Mouse (Mus musculus) embryo, embryonic 10 days (tissue): ENCODE measurements around the gene Usp6nl.

Experiments used
- DNase-seq: peaks from one replicate; pipeline ENCODE4 v3.0.0-alpha.2; 2015; ENCODE audit warnings: low spot score

Gene Usp6nl

DNA sequence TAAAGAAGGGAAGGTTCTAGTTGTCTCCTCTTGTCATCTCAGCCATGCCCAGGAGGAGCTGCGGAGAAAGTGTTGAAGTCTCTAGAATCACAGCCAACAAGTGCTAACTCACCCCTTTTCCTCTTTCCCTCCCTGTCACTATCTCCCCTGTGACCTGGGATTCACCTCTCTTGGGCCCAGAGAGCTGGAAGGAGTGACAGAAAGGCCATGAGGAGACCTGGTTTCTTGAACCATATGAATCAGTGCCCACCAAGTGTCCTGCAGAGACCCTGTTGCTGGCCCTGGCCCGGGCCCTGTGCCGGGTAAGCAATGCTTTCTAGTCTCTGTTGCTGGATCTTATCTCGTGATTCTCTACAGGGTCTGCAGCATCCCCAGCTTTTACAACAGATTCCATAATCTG lies 155.4 kb downstream of the Usp6nl start:
- DNase-seq, result no peak

DNA sequence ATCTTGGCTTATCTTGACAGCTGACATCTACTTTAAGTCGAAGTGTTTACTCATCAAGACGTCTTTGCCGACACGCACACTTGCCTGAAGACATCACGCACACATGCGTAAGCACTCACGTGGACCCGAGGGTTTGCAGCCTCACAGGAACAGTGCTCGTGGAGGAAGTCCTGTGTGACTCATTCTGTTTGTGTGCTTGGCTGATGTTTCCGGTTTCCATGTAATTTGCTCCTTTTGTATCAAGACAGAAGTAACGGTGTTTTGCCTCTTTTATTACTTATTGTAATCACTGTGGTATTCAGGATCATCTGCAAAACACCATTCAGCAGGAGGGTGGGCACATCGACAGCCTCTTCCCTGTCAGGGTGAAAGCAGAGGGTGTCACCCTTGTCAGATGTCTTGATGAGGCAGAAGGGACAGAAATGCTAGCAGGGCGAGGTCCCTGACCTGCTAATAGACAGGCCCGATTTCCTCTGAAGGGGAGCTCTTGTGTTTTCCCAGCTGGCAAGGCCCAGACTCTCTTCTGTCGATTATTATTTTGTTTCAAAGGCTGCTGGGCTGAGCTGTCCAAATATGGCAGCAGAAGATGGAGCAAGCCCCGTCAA lies 156.0 kb downstream of the Usp6nl start:
- DNase-seq, result peak; percentile 17

DNA sequence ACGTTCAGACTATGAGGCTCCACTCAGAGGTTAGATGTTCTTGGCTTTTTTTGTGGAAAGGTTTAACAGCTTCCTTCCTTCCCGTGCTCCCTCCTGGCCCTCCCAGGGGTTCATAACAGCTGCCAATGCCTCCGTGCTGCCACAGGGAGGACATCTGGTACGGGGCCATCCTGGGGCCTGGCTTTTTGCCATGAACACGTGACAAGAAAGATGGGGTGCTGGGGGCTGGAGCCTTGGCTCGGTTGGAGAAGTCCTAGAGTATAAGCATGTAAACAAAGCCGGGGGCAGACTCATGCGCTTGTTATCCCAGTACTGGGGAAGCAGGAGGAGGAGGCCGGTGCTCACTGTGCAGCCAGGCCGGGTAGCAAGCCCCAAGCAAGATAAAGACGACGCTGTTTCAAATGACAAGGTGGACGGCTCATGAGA lies 156.5 kb downstream of the Usp6nl start:
- DNase-seq, result no peak

DNA sequence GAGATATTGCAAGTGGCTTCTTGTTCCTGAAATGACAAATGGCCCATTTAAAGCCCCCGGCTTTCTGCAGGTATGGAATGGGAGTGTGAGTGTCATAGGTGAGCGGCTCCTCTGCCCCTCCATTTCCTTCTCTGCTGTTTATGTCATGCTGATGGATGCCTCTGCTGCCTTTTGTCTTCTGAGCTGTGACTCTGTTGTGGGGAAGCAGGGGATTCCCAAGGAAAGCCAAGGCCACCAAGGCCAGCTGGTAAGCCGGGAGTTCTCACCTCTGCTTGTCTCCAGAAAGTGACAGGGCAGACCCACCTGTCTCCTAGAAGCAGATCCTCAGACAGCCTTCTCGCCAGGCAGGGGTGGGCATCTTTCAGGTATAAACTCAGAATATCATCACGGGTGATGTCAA lies 157.2 kb downstream of the Usp6nl start:
- no peak for DNase-seq

DNA sequence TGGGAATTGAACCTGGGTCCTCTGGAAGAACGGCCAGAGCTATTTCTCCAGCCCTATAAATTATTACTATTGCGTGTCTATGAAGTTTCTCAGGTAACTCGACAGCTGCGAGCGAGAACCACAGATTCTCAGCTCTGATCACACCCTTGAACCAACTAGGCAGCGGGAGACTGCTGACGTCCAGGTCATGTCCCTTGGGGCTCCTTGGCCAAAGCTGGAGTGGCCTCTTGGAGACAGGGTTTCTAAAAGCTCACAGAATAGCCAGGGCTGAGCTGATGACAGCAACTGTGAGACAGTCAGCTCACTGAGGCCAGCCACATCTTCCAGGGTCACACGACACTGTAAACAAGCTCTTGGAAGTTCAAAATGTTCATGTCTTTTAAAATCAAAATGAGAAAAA lies 159.5 kb downstream of the Usp6nl start:
- DNase-seq, result no peak

DNA sequence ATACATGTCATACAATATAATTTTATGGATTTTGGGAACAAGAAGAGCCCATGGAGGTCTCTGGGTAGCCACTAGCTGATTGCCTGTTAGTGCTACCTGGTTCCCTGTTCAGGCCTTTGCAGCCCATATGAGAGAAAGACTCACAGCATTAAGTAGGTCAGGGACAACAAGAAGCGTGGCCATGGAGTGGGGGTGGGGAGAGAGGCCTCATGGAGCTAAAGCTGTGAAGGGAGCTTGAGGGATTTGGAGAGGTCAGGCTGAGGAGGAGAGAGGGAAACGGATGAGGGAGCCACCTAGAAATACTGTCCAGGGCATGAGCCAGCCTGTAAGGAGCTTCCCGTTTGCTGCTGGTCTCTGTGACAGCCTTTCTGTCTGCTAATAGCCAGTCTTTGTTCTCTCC lies 159.9 kb downstream of the Usp6nl start:
- no peak for DNase-seq

DNA sequence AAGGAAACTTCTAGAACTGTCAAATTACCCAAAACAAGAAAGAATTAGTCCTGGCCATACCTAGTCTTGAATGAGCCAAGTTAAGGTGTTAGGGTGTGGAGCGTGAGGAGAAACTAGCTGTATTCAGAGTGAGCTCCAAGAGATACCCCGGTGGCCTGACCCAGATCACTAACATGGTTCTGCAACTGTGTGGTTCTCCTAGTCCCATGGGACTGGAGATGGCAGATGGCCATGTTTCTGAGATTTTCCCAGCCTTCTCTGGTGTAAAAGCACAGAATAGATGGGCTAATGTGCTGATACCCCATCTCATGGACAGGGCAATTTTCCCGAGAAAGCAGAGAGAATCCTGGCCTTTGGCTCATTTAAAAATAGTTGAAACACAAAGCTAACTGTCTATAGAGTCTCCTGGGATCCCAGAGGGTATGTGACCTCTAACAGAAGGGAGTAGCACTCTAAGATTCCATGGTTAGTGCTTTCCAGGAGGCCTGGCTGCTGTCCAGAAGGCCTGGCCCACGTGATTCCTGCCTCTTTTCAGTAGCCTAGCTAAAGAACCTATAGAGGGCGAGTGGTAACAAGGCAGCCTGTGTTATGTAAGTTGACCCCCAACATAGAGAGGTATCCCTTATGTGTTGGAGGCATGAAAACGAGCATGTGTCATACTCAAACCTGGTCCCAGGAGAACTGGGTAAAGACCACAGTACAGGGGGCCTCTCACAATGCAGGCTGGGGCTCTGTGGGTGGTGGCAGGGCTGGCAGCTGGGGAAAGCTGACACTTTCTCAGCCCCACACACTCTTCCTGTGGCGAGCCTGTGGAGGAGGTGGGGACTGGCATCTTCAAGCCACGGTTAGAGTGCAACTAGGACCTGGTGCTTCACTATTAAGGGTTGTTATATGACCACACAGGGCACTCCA lies 160.9 kb downstream of the Usp6nl start:
- DNase-seq, result peak; percentile 62

DNA sequence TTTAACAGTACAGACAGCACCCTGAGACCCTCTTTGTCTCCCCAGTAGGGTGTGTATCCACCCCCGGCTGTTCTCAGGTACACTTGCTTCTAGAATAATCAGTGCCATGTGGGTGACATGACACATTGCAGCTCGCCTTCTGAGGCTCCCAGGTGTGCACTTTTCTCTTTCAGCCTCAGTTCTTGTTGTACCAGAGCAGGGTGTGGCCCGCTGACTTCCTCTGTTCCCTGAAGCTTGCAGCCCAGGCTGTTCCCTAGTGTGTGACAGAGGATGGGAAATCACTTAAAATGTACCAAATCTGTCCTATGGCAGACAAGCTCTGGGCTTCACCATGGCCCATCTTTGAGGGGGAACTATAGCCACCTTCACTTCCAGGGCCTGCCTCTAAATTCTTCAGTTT lies 161.7 kb downstream of the Usp6nl start:
- DNase-seq, result no peak

DNA sequence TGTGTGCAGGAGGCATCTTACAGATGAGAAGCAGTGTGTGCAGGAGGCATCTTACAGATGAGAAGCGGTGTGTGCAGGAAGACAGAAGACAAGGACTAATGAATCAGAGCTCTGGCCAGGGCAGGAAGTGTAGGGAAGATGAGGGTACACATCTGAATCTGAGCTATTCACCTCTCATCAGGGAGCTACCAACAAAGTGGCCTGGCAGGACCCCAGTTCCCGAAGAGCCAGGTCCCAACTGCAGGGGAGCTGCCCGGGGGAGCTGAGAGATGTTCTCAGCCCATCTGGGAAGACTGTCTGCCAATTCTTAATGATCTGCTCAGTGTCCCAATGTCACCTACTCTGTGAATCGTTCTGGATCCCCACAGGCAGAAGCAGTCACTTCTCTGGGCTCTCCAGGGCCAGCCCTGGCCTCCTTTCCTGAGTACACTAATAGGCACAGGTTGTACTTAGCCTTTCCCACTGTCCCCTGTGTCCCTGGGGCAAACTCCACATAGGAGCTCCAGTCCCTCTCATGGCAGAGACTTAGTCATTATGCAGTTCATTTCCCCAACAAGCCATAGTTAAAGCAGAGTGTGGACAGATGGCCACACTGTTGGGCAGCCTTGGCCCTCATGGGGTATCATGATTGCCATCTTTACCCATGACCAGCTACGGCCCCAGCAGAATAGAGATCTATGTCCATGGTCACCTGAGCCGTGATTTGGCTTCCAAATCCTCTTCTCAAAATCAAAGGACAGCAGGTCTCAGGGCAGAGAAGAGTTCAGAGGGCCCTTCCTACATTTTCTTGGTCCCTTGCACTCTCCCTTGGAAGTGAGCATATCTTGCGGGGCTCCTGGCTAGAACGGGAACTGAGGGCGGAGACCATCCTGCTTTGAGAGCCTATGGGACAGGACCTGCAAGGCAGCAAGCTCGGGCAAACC lies 165.4 kb downstream of the Usp6nl start:
- DNase-seq, result no peak

DNA sequence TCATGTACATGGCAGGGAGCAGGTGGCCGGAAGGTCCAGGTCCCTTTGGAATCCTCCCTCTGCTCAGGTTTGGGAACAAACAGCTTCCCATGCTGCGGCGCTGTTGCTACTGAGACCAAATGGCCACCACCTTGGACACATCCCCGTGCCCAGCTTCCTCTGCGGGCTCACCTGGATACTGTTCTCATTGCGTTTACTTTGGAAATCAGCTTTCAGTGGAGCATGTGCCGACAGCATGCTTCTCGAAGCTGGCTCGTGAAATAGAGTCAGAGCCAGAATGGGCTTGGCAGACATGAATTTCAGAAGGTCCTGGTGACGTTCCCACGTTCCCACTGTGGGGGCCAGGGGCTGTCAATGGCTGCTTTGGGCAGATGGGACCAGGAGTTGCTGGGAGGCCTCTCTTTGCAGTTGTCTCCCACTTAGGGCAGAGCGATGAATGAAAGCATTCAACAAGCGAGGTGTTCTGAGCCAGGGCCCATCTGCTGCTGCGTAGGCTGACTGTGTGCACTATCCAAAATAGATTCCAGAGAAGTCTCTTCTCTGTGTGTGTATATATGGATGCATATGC lies 166.1 kb downstream of the Usp6nl start:
- DNase-seq, result no peak

DNA sequence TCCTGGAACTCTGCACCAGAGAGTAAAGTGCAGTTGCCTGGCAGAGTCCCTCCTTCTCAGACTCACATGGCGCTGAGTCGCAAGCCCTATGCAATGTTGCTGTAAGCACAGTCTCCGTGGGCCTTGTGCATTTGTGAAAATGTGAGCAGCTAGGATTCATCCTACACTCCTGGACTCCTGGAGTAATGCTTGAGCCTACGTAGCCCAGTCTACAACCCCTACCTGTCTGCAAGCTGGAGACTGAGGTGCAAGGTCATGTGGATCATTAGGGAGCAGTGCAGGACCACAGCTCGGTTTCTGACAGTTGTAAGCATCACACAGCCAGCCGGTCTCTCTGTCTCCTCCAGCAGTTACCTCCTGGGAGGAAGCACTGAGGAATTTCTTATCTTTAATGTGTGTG lies 167.6 kb downstream of the Usp6nl start:
- DNase-seq, result no peak

DNA sequence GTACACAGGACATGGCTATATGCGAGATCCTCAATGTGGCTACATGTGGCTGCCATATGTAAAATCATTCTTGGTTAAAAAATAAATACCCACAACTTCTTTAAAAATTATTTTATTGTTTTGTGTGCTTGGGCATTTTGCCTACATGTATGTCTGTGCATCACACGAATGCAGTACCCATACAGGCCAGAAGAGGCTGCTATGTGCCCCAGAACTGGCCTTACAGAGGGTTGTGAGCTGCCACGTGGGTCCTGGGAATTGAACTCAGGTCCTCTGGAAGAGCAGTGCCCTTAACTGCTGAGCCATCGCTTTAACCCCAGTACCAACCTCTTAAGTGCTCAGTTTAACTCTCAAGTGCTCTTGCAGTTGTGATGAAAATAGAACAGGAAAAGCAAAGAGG lies 168.4 kb downstream of the Usp6nl start:
- no peak for DNase-seq

DNA sequence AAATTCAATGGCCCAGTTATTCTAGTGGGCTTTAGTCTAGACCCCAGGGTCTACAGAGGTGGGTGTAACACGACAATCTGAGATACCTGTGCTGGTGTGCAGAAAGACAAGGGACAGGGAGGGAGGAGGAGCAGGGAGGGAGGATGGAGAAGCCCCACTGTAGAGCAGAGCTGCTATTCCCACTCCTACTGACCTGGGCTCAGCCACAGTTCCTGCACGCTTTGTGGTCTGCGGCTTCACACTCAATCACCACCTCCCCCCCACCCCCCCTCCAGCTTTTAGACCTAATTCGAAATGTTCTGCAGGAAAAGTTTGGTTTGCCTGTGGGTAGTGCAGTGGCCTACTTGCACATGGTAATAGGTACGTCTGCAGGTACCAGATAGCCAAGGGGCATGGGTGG lies 171.4 kb downstream of the Usp6nl start:
- DNase-seq, result no peak
